Mouse (Mus musculus) macrophage (primary cell): ENCODE measurements around the gene Fos. TPM values are rescaled to one million over a fixed set of nuclear protein-coding genes. Genes with fewer than 3 reads are reported as not detected.
A peak's percentile ranks its signal among the peaks of the same experiment; 100 is the strongest.

Source experiments
- H3K27ac ChIP-seq: fragments of 350-480 bp; formaldehyde crosslinking; 2 replicates; pipeline ENCODE4 v1.9.0; 2021
- H3K36me3 ChIP-seq: fragments of 350-480 bp; formaldehyde crosslinking; 2 replicates; pipeline ENCODE4 v1.9.0; 2021; ENCODE audit errors: inconsistent target
- H3K4me3 ChIP-seq: fragments of 350-480 bp; formaldehyde crosslinking; 2 replicates; pipeline ENCODE4 v1.9.0; 2021; ENCODE audit errors: inconsistent target
- H3K79me2 ChIP-seq: fragments of 350-480 bp; formaldehyde crosslinking; 2 replicates; pipeline ENCODE4 v1.9.0; 2021; ENCODE audit errors: inconsistent target
- WGBS: methylation state at CpG from one replicate; pipeline ENCODE4 v1.1.7; 2026; ENCODE audit warnings: inconsistent platforms; ENCODE audit not compliant: missing documents; 5-methylcytosine and 5-hydroxymethylcytosine counted together
- polyA plus RNA-seq: library from polyadenylated mRNA; stranded (reverse); fragments of 250-400 nt; gene quantifications from 3 replicates; pipeline ENCODE4 v1.2.4, GENCODE M21; 2018; ENCODE audit warnings: inconsistent platforms

Gene Fos
- polyA plus RNA-seq, 1 experiment from 2014 or later = 21.8 TPM

- Histone ChIP-seq H3K79me2 (no peaks in the 10 kb centered on the region), H3K36me3 (no peaks in the 10 kb centered on the region), H3K4me3 (no peak overlapping the region), H3K27ac (peak overlapping the region; percentile 85)
- 45% methylated on average over 7 of the region's 7 CpGs for WGBS
Measured at GRCm38 (mm10) chr12:85489232-85489886, 15.7 kb downstream of the Fos start.

- Histone ChIP-seq H3K4me3 (no peak overlapping the region), H3K36me3 (no peaks in the 10 kb centered on the region), H3K79me2 (no peaks in the 10 kb centered on the region), H3K27ac (peak overlapping the region; percentile 85)
- WGBS = 33% methylated on average over 10 of the region's 10 CpGs
Measured at GRCm38 (mm10) chr12:85490096-85490820, 16.6 kb downstream of the Fos start.

- Histone ChIP-seq H3K36me3 (no peaks in the 10 kb centered on the region), H3K79me2 (no peaks in the 10 kb centered on the region), H3K4me3 (no peak overlapping the region), H3K27ac (peak overlapping the region; percentile 85)
- 63% methylated on average over 1 of the region's 1 CpGs for WGBS
Measured at GRCm38 (mm10) chr12:85490991-85491390, 17.3 kb downstream of the Fos start.

GRCm38 (mm10) chr12:85492084-85492645 is 18.5 kb downstream of the Fos start:
- Histone ChIP-seq H3K36me3 (no peaks in the 10 kb centered on the region), H3K27ac (no peak overlapping the region), H3K4me3 (no peak overlapping the region), H3K79me2 (no peaks in the 10 kb centered on the region)
- WGBS = 20% methylated on average over 16 of the region's 16 CpGs

- H3K4me3 ChIP-seq = no peak overlapping the region
- no peak overlapping the region for H3K27ac ChIP-seq
- no peaks in the 10 kb centered on the region for H3K36me3 ChIP-seq
- no peaks in the 10 kb centered on the region for H3K79me2 ChIP-seq
- WGBS = 93% methylated on average over 7 of the region's 7 CpGs
Measured at GRCm38 (mm10) chr12:85496336-85496735, 22.6 kb downstream of the Fos start.

GRCm38 (mm10) chr12:85496755-85497154 is 23.1 kb downstream of the Fos start:
- Histone ChIP-seq H3K4me3 (no peak overlapping the region), H3K79me2 (no peaks in the 10 kb centered on the region), H3K36me3 (no peaks in the 10 kb centered on the region), H3K27ac (no peak overlapping the region)
- WGBS = 17% methylated on average over 7 of the region's 7 CpGs

- Histone ChIP-seq H3K27ac (peak overlapping the region; percentile 22), H3K4me3 (no peak overlapping the region), H3K79me2 (no peaks in the 10 kb centered on the region), H3K36me3 (no peaks in the 10 kb centered on the region)
- WGBS = 40% methylated on average over 10 of the region's 11 CpGs
Measured at GRCm38 (mm10) chr12:85497310-85498135, 23.8 kb downstream of the Fos start.

- 87% methylated on average over 6 of the region's 8 CpGs for WGBS
- Histone ChIP-seq H3K27ac (no peak overlapping the region), H3K36me3 (no peaks in the 10 kb centered on the region), H3K4me3 (no peak overlapping the region), H3K79me2 (no peaks in the 10 kb centered on the region)
Measured at GRCm38 (mm10) chr12:85499001-85499400, 25.3 kb downstream of the Fos start.

GRCm38 (mm10) chr12:85502682-85503081 is 29.0 kb downstream of the Fos start:
- 87% methylated on average over 4 of the region's 4 CpGs for WGBS

GRCm38 (mm10) chr12:85508235-85508634 is 34.5 kb downstream of the Fos start:
- WGBS = 48% methylated on average over 3 of the region's 3 CpGs
- H3K27ac ChIP-seq = no peak overlapping the region
- H3K4me3 ChIP-seq = no peak overlapping the region
- H3K79me2 ChIP-seq = no peaks in the 10 kb centered on the region
- H3K36me3 ChIP-seq = no peaks in the 10 kb centered on the region

More at GRCm38 (mm10) chr12:85502682-85503081, 29.0 kb downstream of the Fos start:
- H3K4me3 ChIP-seq = no peak overlapping the region
- no peaks in the 10 kb centered on the region for H3K36me3 ChIP-seq
- H3K79me2 ChIP-seq = no peaks in the 10 kb centered on the region
- H3K27ac ChIP-seq = no peak overlapping the region

- Histone ChIP-seq H3K4me3 (no peak overlapping the region), H3K36me3 (no peaks in the 10 kb centered on the region), H3K27ac (no peak overlapping the region), H3K79me2 (no peaks in the 10 kb centered on the region)
- WGBS = 90% methylated on average over 2 of the region's 2 CpGs
Measured at GRCm38 (mm10) chr12:85510013-85510412, 36.3 kb downstream of the Fos start.

- no peaks in the 10 kb centered on the region for H3K79me2 ChIP-seq
- no peak overlapping the region for H3K4me3 ChIP-seq
- 96% methylated on average over 6 of the region's 6 CpGs for WGBS
- H3K36me3 ChIP-seq = no peaks in the 10 kb centered on the region
- H3K27ac ChIP-seq = no peak overlapping the region
Measured at GRCm38 (mm10) chr12:85513789-85514447, 40.2 kb downstream of the Fos start.

GRCm38 (mm10) chr12:85514958-85515357 is 41.3 kb downstream of the Fos start:
- Histone ChIP-seq H3K4me3 (no peak overlapping the region), H3K36me3 (no peaks in the 10 kb centered on the region), H3K79me2 (no peaks in the 10 kb centered on the region), H3K27ac (no peak overlapping the region)
- 94% methylated on average over 5 of the region's 5 CpGs for WGBS

GRCm38 (mm10) chr12:85515865-85516264 is 42.2 kb downstream of the Fos start:
- Histone ChIP-seq H3K36me3 (no peaks in the 10 kb centered on the region), H3K4me3 (no peak overlapping the region)

More at GRCm38 (mm10) chr12:85515865-85516264, 42.2 kb downstream of the Fos start:
- WGBS = 53% methylated on average over 3 of the region's 3 CpGs
- Histone ChIP-seq H3K27ac (no peak overlapping the region), H3K79me2 (no peaks in the 10 kb centered on the region)
